Mouse (Mus musculus) ES-E14 (cell line): ENCODE data around the gene Ppara.

Experiments
- HCFC1 ChIP-seq: IDR thresholded peaks from 2 replicates; pipeline ENCODE4 v1.6.1; 2012; ENCODE audit warnings: low read length, inconsistent platforms, borderline replicate concordance; ENCODE audit not compliant: insufficient read depth
- MAFK ChIP-seq: IDR thresholded peaks from 2 replicates; pipeline ENCODE4 v1.6.1; 2014; ENCODE audit warnings: mild to moderate bottlenecking, low read depth, low read length, inconsistent platforms; ENCODE audit not compliant: insufficient read depth
- ZNF384 ChIP-seq: IDR thresholded peaks from 2 replicates; pipeline ENCODE4 v1.6.1; 2012; ENCODE audit warnings: low read depth, low read length, inconsistent platforms

- no peak for TF ChIP-seq MAFK
- no peak for TF ChIP-seq HCFC1
- no peak for TF ChIP-seq ZNF384
Observed at GRCm38 (mm10) chr15:85742608-85743007, 7.8 kb downstream of the Ppara start.
